Mouse (Mus musculus): ENCODE measurements around the gene Tmem40.

Gene Tmem40

DNA sequence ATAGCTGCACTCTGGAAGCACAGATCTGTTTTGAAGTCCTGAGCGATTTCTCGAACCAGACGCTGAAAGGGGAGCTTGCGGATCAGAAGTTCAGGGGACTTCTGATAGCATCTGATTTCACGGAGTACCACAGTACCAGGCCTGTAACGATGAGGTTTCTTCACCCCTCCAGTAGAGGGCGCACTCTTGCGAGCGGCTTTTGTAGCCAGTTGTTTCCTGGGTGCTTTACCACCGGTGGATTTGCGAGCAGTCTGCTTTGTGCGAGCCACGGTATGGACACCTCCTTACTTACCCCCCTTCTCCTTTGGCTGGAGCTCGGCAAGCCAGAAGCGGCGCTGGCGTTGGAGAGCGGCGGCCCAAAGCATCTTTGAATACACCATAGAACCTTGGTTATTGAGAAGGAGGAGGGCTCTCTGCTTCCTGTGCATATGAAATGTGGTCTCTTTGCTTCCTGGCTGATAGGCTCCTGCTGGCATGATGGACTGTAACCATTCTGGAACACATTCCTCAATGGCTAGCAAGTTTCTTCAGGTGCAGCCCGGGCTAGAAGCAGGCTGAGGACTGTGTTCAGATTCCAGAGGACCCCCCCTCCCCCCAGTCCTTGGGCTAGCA lies 8.0 kb upstream of the Tmem40 start:
- DNase-seq (ENCODE audit: low spot score) = no peak

DNA sequence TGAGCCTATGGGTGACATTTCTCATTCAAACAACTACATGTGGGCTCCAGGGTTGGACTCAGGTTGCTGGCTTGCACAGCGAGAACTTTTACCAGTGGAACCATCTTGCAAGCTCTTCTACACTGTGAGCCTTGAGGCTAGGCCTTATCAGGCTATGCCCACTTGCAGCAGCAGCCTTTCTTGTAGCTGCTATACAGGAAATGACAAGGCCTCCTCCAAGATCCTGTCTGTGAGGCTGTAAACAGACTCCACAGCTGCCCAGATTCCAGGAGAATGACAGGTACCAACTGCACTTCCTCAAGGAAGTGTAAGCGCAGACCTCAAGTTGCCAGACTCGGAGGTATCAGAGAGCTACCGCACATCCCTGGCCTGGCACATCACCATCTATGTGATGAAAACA lies 6.0 kb upstream of the Tmem40 start:
- DNase-seq (ENCODE audit: low spot score) = no peak

DNA sequence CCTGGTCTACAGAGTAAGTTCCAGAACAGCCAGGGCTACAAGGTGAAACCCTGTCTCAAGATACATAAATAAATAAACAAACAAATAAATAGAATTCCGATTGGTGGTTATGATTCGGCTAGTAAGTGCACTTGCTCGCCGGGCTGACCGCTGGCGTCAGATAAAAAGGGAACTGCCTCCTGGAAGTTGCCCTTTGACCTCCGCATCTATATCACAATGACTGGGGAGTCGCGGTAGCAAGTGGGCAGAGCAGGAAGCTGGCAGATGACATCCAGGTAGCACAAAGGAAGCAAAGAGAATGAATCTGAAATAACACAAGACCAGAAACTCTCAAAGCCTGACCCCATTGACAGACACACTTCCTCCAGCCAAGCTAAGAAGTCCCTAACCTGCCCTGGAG lies 5.1 kb upstream of the Tmem40 start:
- no peak for DNase-seq (ENCODE audit: low spot score)

GRCm38 (mm10) chr6:115764179-115764578 lies 2.0 kb upstream of the Tmem40 start:
- DNase-seq (ENCODE audit: low spot score) = no peak

DNA sequence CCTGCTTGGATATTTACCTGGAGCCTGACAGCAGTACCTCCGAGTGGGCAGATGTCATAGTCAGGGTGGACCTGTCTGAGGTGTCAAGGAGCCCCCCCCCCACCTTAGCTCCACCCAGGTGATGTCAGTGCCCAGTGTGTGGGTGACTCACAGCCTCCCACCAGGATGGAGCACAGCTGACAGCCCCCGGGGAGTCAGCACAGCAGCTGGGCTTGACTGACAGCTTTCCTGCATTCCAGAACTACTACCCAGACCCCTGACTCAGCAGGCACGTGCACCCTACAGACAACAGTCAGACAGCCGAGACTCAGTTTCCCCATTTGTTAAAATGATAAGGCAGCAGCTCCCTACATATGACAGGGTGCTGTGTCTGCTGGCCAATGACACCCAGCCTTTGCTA lies 1.2 kb downstream of the Tmem40 start:
- DNase-seq (ENCODE audit: low spot score) = no peak

- no peak for DNase-seq (ENCODE audit: low spot score)
Measured at GRCm38 (mm10) chr6:115760137-115760536, 2.1 kb downstream of the Tmem40 start.

GRCm38 (mm10) chr6:115759461-115759860 lies 2.7 kb downstream of the Tmem40 start:
- no peak for DNase-seq (ENCODE audit: low spot score)

DNA sequence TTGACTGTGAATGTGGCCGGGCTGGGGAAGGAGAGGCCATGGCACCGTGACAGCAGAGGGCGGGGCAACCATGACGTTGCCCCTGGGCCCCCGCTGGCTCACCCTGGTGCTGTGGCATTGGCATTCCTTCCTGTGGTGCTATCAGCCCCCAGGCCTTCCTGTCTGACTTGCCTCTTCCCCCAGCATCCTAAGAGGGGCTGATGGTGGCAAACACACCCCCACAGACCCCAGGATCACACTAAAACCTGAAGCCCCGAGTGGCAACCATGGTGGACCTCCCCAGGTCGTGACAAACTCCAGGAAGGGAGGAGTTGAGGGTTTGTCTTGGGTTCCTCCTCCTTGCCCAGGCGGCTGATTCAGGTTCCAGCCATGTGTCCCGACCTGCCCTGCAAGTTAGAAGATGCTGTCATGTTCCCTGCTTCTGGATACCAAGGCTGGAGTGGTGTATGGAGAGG lies 3.2 kb downstream of the Tmem40 start:
- peak; percentile 60 for DNase-seq (ENCODE audit: low spot score)

GRCm38 (mm10) chr6:115755536-115755935 lies 6.7 kb downstream of the Tmem40 start:
- DNase-seq (ENCODE audit: low spot score) = no peak

GRCm38 (mm10) chr6:115746326-115746725 lies 15.9 kb downstream of the Tmem40 start:
- DNase-seq (ENCODE audit: low spot score) = no peak

- no peak for DNase-seq (ENCODE audit: low spot score)
Measured at GRCm38 (mm10) chr6:115743569-115743968, 18.6 kb downstream of the Tmem40 start.

- DNase-seq (ENCODE audit: low spot score) = no peak
Measured at GRCm38 (mm10) chr6:115739056-115739455, 23.2 kb downstream of the Tmem40 start.

- no peak for DNase-seq (ENCODE audit: low spot score)
Measured at GRCm38 (mm10) chr6:115734909-115735308, 27.3 kb downstream of the Tmem40 start.

- DNase-seq (ENCODE audit: low spot score) = no peak
Measured at GRCm38 (mm10) chr6:115732341-115732928, 29.8 kb downstream of the Tmem40 start.

- no peak for DNase-seq (ENCODE audit: low spot score)
Measured at GRCm38 (mm10) chr6:115730560-115731342, 31.5 kb downstream of the Tmem40 start.

DNA sequence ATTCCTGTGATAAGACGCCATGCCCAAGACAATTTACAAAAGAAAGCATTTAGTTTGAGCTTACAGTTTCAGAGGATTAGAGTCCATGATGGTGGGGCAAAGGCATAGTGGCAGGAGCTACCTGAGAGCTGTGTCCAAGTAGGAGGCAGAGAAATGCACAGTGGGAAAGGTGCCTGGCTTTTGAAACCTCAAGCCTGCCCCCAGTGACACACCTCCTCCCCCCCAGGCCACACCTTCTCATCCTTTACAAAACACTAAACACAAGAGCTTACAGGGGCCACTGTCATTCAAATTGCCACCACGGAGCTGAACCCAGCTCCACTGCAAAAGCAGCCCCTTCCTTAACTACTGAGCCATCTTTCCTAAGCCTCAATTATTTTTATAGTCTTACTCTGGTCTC lies 34.6 kb downstream of the Tmem40 start:
- DNase-seq (ENCODE audit: low spot score) = no peak

- DNase-seq (ENCODE audit: low spot score) = no peak
Measured at GRCm38 (mm10) chr6:115727108-115727507, 35.1 kb downstream of the Tmem40 start.

GRCm38 (mm10) chr6:115722246-115722645 lies 40.0 kb downstream of the Tmem40 start:
- DNase-seq (ENCODE audit: low spot score) = no peak

- peak; percentile 49 for DNase-seq (ENCODE audit: low spot score)
Measured at GRCm38 (mm10) chr6:115717715-115718558, 44.3 kb downstream of the Tmem40 start.

DNA sequence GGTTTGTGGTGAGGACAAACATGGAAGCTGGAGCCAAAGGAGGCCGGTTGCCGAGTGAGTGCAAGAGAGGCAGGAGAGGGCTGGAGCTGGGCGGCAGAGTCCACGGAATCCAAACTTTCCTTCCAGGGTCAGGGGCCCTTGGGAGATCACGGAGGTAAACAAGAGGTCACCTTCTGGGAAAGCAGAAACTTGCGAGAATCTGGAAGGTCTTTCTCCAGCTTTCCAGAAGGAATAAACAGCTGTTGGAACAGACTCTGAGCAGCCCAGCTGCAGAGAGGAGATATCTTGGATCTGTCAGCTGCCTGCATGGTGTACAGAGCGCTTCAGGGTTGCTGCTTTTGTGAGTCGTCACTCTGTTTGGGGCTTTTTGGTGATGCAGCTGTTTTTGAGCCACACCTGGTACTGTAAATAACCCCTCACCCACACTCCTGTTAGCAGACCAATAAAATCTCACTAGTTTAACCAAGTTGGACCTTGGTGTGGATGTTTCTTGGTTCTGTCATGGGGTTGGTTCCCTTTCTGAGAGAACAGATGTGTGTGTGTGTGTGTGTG lies 45.0 kb downstream of the Tmem40 start:
- DNase-seq (ENCODE audit: low spot score) = peak; percentile 34

GRCm38 (mm10) chr6:115711261-115711660 lies 50.9 kb downstream of the Tmem40 start:
- no peak for DNase-seq (ENCODE audit: low spot score)

DNA sequence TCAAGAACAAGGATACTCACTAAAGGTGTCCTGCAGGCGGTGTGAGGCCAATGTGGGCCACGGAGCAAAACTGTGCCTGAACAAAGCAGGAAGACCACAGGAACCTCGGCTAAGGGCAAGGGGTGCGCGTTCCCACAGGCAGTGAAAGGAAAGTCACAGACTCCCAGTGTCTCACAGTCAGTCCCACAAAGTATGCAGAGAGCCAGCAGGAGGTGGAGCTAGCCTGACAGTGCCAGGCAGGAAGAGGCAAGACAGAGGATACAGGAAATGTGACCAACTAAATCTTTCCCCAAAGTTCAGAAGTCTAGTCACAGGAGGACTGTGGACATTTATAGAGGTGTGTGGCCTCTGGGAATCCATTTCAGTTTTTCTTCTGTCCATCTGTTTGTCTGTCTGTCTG lies 59.3 kb downstream of the Tmem40 start:
- DNase-seq (ENCODE audit: low spot score) = no peak

Data from urinary bladder, postnatal 25 days (tissue).